Mouse (Mus musculus) kidney, postnatal 10 days (tissue): ENCODE results near the gene Tacc3.
A peak's percentile ranks its signal among the peaks of the same experiment; 100 is the strongest.

ENCODE experiments used
- DNase-seq: peaks from one replicate; pipeline ENCODE4 v3.0.0; 2021; ENCODE audit warnings: mixed read lengths

The Tacc3 gene

DNA sequence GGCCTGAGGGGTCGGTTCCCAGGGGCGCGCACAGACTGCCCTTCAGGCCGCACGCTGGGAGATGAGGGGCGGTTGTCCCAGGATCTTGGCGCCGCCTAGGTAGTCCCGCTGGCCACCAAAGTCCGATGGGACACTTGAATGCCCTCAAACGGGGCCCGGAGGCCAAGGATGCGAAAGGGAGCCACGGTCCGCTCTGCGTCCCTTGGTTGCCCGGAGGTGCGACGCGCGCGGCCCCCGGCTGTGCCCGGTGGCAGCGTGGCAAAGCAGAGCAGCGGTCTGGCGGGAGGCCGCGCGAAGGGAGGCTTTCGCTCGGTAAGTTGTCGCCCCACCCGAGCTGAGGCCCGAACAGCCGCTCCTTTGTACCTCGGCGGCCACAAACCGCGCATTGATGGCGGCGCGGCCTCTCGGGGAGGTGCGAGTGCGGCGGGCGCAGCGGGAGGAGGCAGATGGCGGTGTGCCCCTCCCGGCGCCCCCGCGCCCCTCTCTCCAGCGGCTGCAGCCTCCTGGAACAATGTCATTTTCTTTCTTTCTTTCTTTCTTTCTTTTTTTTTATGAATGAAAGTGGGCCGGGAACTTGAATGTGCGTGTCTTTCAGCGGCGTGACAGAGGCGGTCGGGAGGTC is 65.2 kb downstream of the Tacc3 start:
- peak; percentile 54 for DNase-seq

- DNase-seq: peak; percentile 69
Measured at GRCm38 (mm10) chr5:33723641-33724465, 65.9 kb downstream of the Tacc3 start.

GRCm38 (mm10) chr5:33726081-33726647 is 68.2 kb downstream of the Tacc3 start:
- peak; percentile 51 for DNase-seq

- no peak for DNase-seq
Measured at GRCm38 (mm10) chr5:33726891-33727290, 69.0 kb downstream of the Tacc3 start.
